Mouse (Mus musculus) erythroblast, adult 5-6 weeks (primary cell): ENCODE data around the gene Gm773. TPM values are rescaled to one million over a fixed set of nuclear protein-coding genes. Genes with fewer than 3 reads are reported as not detected.
"Not testable (repeated sequence)": the region's sequence is repeated elsewhere in the genome, so short reads cannot be mapped to it uniquely, and the experiment has no call there.

Experiments
- ATAC-seq: replicated peaks from 2 replicates; pipeline ENCODE4 v1.8.0; 2016; ENCODE audit warnings: moderate number of reproducible peaks, mild to moderate bottlenecking, moderate TSS enrichment, inconsistent platforms; ENCODE audit not compliant: poor library complexity, low FRiP score, severe bottlenecking
- total RNA-seq, 2 experiments: library from RNA; stranded (forward) in 1 of 2; stranded (reverse) in 1 of 2; fragments of 150-400 nt in 1 of 2; fragments of 200-764, 138-1000 nt in 1 of 2; gene quantifications; 2 replicates each; pipeline versions ENCODE4 v1.2.3 to v1.2.4; 2015 to 2017; ENCODE audit warnings: low replicate concordance in 2 of 2

Gene Gm773
- total RNA-seq (2015; ENCODE audit: low replicate concordance) (not detected in 2 replicates), total RNA-seq (2017; ENCODE audit: low replicate concordance) (not detected in 2 replicates)

GRCm38 (mm10) chrX:56212771-56213170, at the start of gene Gm773:
Gene Gm773, minus strand, starts transcription at chrX:56212881.
- no peak for ATAC-seq

- not testable (repeated sequence) for ATAC-seq
Observed at GRCm38 (mm10) chrX:56186449-56186848, 26.2 kb downstream of the Gm773 start.

- ATAC-seq: no peak
Observed at GRCm38 (mm10) chrX:56151396-56151795, 61.3 kb downstream of the Gm773 start.

Other genes with a start within 250 kb of the Gm773 start
- 0.58 TPM in 1 of 2 replicates, not detected in the other for gene 3830403N18Rik, start 76.3 kb downstream of the Gm773 start, total RNA-seq (2015; ENCODE audit: low replicate concordance)
- not detected in 2 replicates for gene 3830403N18Rik, start 76.3 kb downstream of the Gm773 start, total RNA-seq (2017; ENCODE audit: low replicate concordance)
- 0.42 TPM in 1 of 2 replicates, not detected in the other for gene Zfp449, start 133.5 kb upstream of the Gm773 start, total RNA-seq (2015; ENCODE audit: low replicate concordance)
- gene Zfp449, start 133.5 kb upstream of the Gm773 start, total RNA-seq (2017; ENCODE audit: low replicate concordance): 0.17 TPM in 1 of 2 replicates, not detected in the other
- gene Smim10l2a, start 161.7 kb upstream of the Gm773 start, total RNA-seq (2015; ENCODE audit: low replicate concordance): not detected in 2 replicates
- gene Smim10l2a, start 161.7 kb upstream of the Gm773 start, total RNA-seq (2017; ENCODE audit: low replicate concordance): not detected in 2 replicates
- gene Gm2174, start 235.1 kb upstream of the Gm773 start, total RNA-seq (2015; ENCODE audit: low replicate concordance): not detected in 2 replicates
- gene Gm2174, start 235.1 kb upstream of the Gm773 start, total RNA-seq (2017; ENCODE audit: low replicate concordance): 12.1 TPM in 1 of 2 replicates, not detected in the other
- 234 and 283 TPM in 2 replicates for gene Ints6l, start 242.0 kb upstream of the Gm773 start, total RNA-seq (2015; ENCODE audit: low replicate concordance)
- gene Ints6l, start 242.0 kb upstream of the Gm773 start, total RNA-seq (2017; ENCODE audit: low replicate concordance): 177 and 200 TPM in 2 replicates